Mouse (Mus musculus) heart, postnatal 0 days (tissue): ENCODE measurements around the gene Cnppd1.

Experiments
- CTCF ChIP-seq: IDR thresholded peaks from 2 replicates; pipeline ENCODE4 v1.5.1; 2016; ENCODE audit warnings: antibody characterized with exemption, control low read depth, low read depth
- EP300 ChIP-seq: IDR thresholded peaks from 2 replicates; pipeline ENCODE4 v1.6.1; 2016; ENCODE audit warnings: antibody characterized with exemption, low read depth

DNA sequence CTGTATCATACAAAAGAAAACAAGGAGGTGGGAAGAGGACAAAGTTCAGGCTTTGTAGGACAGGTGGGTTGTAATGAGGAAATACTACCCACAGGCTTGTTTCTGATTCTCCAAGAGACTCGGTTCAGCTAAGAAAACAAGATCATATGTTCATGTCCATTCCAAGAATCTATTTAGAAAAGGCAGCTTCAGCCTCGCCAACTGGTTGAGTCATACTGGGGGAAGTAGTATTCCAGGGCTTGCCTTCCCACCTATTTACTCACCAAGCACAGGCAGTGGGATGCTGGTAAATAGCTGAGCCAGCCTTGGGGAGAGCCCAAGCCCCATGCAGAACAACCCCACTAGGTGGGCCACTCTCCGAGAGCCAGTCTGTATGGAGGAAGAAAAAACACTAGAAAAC is 13.9 kb downstream of the Cnppd1 start:
- TF ChIP-seq CTCF (no peak), EP300 (no peak)
